ENCODE assay signal across 8 mouse cellular contexts in the genomic region with DNA sequence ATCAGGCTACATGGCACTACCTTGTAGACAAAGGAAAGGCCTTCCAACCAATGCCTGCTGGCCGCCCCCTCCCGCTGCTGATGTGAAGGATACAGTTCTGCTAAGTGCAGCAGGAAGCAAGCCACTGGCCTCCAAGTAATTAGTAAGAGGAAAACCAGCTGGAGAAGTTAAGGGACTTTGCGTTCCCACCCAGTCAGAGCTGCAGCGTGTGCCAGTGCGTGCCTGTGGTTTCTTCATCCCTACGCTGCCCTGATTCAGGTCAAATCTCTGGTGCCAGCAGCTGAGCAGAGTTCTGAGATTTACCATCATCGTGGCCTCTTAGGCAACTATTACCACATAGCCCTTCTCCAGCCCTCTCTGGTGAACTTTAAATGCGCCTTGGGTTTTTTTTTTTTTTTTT. TPM values are rescaled to one million over a fixed set of nuclear protein-coding genes. Genes with fewer than 3 reads are reported as not detected.
DNase-seq lines count a peak whose midpoint lies in the region.

No protein-coding gene starts in this region.

- intact Hi-C loops in gastrocnemius, postnatal 14 days (cut with DNase I; ENCODE audit: low total_unique reads), result no loop called here
- intact Hi-C loops in gastrocnemius, postnatal 36 days (cut with DNase I), result no loop called here
- intact Hi-C loops in heart, postnatal 36 days (cut with DNase I), result no loop called here

- DNase-seq in gastrocnemius, postnatal 14 days, result peak; percentile 48
- DNase-seq in gastrocnemius, postnatal 36 days, result no peak
- peak; percentile 86 for DNase-seq in NIH3T3 (ENCODE audit: low read depth)
- peak; percentile 40 to 41 for DNase-seq in heart, postnatal 36 days
- peak; percentile 53 for DNase-seq in lung, postnatal 14 days
- no peak for DNase-seq in cerebellum, postnatal 10 days
- no peak for DNase-seq in cerebellum, adult 18-20 months
- no peak for DNase-seq in spleen, postnatal 14 days (ENCODE audit: low spot score in 2 of 2)

RNA-seq across cellular contexts. Expression of a gene that starts 12.2 kb away (rescaled TPM):
- total RNA-seq in gastrocnemius, postnatal 14 days (2021), result 1 to 10 TPM; 1.6 to 2.6 TPM
- 1 to 10 TPM in 1 of 2 experiments, under 1 TPM in 1; 0.35 to 1.4 TPM for total RNA-seq in gastrocnemius, postnatal 36 days (2021)
- 1 to 10 TPM; 1.0 to 1.2 TPM for total RNA-seq in heart, postnatal 36 days (2021)

RNA-seq across cellular contexts. Expression of a gene that starts 24.5 kb away (rescaled TPM):
- total RNA-seq in gastrocnemius, postnatal 14 days (2021), result 10 to 100 TPM; 22.4 to 24.6 TPM
- 10 to 100 TPM; 12.6 to 14.1 TPM for total RNA-seq in gastrocnemius, postnatal 36 days (2021)
- total RNA-seq in heart, postnatal 36 days (2021), result 10 to 100 TPM; 30.9 to 34.6 TPM

RNA-seq across cellular contexts. Expression of a gene that starts 52.4 kb away (rescaled TPM):
- total RNA-seq in gastrocnemius, postnatal 14 days (2021), result not detected
- total RNA-seq in gastrocnemius, postnatal 36 days (2021), result under 1 TPM in 1 of 2 experiments, not detected in 1; 0.05 TPM
- total RNA-seq in heart, postnatal 36 days (2021), result under 1 TPM in 1 of 2 experiments, not detected in 1; 0.11 TPM

Comparison
In these comparisons a context has a peak if more than half of its experiments do, and no peak if none do; other contexts are left out.
1. DNase-seq: peak in gastrocnemius, postnatal 14 days (single experiment), NIH3T3 (single experiment), heart, postnatal 36 days (2 of 2) and lung, postnatal 14 days (single experiment); none in gastrocnemius, postnatal 36 days (0 of 2), cerebellum, postnatal 10 days (0 of 2), cerebellum, adult 18-20 months (0 of 2) and spleen, postnatal 14 days (0 of 2).